Mouse (Mus musculus): Measurements from ENCODE around the gene Ccdc88b.

Ccdc88b gene

DNA sequence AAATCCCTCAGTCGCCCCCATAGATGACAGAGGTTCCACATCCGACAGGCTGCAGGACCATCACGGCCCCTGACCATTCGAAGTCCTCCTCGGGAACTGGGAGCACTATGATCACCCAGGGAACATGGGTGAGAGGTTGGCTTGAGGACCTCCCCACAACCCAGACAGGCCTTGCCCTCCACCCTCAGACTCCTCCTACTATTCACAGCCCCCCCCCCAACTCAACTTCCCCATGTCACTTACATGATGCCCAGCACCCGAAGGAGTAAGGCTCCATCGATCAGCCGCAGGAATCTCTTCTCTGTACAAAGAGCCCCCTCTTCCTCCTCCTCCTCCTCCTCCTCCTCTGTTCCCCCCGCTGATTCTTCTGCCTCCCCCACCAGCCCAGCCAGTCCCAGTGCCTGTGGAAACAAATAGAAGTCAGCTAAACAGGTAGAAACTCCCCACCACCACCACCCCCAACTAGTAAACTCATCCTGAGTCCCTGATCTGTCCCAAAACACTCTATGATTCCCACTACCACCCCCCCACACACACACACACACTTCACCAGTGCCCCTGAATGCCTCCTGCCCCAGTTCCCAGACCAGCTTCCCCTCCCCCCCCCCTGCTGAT lies 513 bp downstream of the Ccdc88b start:
- DNase-seq (ENCODE audit: low spot score in 2 of 2) = peak in 1 of 2 experiments; percentile 59

DNA sequence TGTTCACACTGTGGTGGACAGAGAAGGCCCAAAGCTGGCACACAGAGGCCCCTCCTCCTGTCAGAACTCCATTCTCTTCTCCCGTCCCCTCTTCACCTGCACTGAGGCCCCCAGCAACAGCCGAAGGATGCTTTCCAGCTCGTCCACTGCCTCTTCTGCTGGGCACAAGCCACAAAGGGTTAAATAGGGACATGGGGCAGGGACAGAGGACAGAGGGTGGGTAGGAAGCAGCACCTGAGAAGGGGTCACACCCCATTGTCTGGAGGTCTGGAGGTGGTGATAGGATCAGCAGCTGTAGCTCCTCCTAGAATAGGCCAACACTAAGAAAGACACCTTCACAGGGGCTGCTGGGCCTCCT lies 1.0 kb downstream of the Ccdc88b start:
- no peak for DNase-seq (ENCODE audit: low spot score in 2 of 2)

DNA sequence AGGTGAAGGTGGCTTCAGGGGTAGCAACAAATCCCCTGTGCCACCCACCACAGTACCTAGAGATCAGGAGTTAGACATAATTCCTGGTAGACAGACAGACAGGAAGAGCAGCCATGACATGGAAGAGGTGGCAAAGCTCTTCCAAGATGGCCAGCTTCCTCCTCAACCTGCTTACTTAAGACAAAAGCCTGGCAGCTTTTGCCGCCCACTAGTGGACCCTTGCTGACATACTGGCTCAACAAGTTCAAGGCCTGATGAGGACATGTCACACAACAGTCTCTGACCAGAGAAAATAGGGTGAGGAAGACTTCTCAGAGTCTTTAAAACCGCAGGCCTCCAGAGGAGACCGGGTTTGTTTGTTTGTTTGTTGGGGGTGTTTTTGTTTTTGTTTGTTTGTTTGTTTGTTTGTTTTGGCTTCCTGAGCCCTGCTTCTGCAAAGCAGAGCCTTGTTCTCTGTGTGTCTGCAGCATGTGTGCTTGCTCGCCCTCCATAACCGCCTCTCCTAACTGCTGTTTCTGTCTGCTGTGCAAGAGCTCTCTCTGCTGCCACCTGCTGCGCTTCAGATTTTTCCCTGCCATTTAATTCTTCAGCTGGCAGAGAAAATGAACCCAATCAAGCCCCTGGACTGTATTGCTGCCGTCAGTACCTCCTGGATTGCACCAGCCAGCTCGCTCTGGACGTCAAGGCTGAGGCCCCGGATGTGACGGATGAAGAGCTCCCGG lies 1.6 kb downstream of the Ccdc88b start:
- peak; percentile 56 to 76 for DNase-seq (ENCODE audit: low spot score in 2 of 2)

DNA sequence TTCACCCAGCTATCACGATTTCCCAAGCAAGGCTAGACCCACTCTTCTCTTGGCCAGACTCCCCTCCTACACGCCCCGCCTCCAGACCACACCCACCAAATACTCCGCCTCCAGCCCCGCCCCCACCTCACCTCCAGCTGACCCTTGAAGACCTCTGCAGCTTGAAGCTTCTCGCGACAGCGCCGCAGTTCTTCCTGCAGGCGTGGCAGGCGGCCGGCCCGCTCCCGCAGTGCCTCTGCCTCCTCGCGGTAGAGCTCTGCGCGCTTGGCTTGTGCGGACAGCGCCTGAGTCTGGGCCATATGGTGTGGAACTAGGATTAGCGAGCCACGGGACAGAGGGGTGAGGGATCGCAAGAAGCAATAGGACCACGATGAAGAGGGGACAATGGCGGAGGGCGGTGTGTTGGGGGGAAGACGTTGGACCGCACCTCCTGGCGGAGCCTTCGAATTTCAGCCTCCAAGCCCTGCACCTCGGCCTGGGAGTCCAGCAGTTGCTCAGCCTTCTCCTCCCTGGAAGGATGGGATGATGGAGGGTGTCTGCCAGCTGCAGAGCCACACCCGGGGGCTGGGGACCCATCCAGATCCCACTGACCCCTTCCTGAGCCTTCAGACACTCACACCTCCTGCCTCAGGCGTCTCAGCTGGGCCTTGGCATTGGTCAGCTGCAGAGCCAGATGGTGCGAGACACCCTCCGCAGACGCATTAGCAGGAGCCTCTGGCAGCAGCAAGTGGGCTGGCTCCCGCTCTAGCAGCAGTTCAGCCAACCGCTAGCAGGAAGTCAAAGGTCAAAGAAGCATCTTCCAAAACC lies 2.6 kb downstream of the Ccdc88b start:
- DNase-seq (ENCODE audit: low spot score in 2 of 2) = no peak

DNA sequence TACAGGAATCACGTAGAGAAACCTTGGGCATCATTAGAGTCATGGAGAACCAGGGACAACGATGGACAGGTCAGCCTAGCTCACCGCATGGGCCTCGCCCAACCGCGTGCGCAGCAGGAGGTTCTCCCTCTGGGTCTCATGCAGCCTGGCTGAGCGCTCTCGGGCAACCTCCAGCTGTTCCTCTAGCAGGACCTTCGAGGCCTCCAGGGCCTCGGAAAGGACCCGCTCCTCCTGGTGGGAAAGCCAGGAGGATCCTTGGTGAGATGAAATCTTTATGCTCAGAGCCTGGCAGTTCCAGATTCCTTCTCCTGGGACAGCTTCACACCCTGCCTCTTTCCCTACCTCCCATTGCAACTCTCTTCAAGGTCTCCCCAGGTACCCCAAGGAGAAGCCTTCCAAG lies 3.4 kb downstream of the Ccdc88b start:
- DNase-seq (ENCODE audit: low spot score in 2 of 2) = no peak

DNA sequence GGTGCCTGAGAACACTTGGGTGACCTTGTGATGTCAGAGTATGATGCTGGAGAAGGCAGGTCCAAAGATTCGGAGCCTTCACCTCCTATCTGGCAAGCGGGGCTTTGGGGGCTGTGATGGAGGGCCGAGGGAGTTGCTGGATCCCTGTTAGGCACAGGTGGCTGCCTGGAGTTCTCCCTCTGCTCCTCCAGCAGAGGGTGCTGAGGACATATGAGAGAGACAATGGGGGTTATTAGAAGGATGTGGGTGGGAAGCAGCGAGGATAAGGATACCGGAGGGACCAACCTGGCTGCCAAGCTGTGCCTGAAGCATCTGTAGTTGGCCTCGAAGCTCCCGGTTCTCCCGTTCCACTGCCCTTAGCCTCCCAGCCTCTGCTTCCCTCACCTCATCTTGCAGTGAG lies 4.1 kb downstream of the Ccdc88b start:
- DNase-seq (ENCODE audit: low spot score in 2 of 2) = no peak

DNA sequence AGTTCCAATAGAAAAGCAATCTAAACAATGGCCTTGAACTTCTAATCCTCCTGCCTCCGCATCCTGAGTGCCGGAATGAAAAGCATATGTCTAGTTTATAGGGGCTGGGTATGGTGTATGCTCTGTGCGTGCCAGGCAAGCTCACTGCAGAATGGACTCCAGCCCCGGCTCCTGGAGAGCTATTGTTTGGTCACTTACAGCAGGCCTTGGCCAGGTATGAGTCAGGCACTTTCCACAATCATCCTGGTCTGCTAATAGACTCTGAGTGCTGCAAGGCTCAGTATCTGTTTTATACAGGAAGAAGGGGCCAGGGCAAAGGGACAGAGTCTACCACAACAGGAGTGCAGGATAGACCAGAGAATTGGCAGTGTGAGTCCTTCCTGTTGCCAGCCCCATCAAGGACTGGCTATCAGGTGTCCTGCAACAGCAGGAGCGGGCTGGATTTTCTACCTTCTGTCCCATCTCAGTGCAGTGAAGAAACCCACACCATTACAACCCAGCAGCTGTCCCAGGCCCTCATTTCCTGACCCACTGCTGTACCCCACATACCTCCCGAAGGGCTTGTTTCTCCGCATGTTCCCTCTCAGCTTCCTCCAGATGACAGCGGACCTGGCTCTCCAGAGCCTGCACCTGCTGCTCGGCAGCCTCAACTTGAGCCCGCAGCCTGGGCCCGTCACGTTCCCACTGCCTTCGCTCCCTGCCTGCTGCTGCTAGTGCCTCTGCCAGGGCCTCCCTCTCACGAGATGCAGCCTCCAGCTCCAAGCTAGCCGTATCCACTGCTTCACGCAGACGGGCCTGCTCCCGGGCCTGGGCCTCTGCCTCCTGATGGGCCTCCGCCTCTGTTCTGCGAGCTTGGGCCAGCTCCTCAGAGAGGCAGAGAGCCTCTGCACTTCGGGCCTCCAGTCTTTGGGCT lies 5.4 kb downstream of the Ccdc88b start:
- no peak for DNase-seq (ENCODE audit: low spot score in 2 of 2)

DNA sequence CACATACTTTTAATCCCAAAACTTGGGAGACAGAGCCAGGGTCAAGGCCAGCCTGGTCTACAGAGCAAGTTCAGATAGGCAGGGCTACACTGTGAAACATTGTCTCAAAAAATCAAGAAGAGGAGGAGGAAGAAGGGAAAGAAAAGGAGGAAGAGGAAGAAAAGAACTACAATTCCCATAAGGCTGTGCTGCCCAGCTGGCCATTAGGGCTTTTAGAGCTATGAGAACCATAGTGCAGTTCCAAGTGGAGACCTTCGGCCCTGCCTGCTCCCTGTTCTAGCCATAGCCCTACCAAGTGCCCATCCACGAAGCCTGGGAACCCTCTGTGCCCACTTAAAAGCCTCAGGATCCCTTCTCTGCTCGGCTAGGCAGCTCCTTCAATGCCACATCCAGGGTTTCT lies 6.5 kb downstream of the Ccdc88b start:
- no peak for DNase-seq (ENCODE audit: low spot score in 2 of 2)

DNA sequence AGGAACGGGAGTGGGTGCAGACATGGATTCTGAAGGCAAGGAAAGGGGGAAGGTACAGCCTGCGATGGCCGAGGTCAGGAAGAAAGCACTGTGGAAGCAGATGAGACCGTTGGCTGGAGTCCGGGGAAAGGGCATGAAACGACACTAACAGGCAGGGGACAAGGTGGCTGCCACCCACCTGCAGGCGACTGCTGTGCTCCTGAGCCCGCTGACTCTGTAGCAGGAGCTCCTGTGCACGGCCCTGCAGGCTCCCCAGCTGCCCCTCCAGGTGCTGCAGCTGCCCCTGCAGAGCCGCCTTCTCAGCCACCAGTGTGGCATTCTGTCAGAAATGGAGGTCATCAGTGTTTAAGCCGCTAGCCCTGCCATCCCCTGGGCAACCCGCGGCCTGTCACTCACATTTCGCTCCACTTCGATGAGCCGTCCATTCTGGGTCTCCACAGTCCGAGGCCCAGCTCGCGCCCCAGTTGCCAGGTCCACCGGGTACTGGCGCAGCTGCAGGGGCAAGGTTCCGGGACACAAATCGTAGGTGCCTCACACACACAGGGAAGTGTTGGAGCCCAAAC lies 8.4 kb downstream of the Ccdc88b start:
- DNase-seq (ENCODE audit: low spot score in 2 of 2) = no peak

DNA sequence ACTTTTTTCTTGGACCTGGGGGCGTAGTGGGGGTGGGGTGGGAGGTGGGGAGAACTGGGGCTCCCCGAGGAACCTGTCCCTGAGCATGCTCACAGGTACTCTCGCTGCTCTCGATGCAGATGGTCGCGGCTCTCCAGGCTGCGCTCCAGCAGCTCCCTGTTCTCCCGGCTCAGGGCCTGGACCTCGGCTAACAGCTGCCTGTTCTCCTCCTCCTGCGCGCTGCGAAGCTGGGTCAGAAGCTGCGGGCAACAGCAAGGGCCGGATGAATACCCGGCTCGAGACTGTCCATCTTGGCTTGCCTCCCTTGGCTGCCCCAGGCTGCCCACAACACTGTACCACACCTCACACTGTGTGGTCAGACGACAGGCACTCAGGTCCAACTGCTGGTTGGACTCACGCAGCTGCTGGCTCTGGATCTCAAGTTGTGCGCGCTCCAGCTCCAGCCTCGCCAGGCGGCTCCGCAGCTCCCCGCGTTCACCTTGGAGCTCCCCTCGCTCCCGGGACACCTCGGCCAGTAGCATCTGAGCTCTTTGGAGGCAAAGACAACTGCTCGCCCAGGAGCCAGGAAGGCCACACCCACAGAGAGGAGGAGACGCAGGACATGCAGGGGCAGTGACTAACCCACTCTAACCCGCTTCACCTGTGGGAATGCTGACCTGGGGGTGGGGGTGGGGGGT lies 10.0 kb downstream of the Ccdc88b start:
- DNase-seq (ENCODE audit: low spot score in 2 of 2) = no peak

DNA sequence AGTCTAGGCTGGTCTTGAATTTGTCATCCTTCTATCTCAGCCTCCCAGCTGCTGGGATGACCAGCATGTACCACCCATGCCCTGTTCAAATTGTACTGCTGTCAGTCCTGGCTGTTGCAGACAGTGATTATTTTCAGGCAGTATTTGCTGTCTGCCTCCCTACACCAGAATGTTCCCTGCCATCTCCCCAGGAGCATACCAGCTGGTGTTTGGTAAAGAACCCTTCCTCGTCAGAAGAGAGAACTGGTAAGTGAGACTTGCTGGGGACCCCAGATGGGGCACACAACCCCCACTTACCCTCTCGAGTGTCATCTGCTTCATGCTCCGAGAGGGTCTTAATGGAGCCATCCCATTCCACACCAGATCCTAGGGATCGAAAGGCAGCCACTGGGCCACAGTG lies 12.0 kb downstream of the Ccdc88b start:
- DNase-seq (ENCODE audit: low spot score in 2 of 2) = no peak

DNA sequence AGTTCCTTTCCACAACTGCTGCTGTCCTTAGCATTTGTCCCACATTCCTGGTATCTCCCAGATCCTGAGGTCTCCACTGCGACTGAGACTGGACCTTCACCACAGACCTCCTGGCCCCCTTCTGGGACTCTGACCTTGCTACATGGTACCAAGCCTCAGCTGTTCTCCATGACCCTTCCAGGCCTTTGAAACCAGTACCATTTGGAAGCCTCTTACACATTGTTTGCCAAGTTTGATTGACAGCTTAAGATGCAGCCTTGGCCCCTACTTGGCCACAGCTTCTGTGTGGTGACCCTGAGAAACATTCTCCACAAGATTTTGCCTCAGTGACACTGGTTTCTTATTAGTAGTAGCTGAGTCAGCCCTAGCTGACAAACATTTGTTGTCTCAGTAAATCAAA lies 15.7 kb downstream of the Ccdc88b start:
- DNase-seq (ENCODE audit: low spot score in 2 of 2) = no peak

DNA sequence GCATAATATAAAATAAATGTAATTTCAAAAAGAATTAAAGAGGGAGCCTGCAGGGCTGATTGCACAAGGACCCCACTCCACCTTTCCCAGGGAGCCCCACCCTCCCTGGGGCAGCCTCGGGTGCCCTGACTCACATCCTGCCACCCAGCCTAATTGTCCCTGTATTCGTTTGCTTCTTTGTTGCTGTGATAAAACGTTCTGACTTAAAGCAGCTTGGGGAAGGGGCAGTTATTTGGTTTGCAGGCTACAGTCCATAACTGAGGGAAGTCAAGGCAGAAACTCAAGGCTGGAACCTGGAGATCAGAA lies 16.8 kb downstream of the Ccdc88b start:
- no peak for DNase-seq (ENCODE audit: low spot score in 2 of 2)

DNA sequence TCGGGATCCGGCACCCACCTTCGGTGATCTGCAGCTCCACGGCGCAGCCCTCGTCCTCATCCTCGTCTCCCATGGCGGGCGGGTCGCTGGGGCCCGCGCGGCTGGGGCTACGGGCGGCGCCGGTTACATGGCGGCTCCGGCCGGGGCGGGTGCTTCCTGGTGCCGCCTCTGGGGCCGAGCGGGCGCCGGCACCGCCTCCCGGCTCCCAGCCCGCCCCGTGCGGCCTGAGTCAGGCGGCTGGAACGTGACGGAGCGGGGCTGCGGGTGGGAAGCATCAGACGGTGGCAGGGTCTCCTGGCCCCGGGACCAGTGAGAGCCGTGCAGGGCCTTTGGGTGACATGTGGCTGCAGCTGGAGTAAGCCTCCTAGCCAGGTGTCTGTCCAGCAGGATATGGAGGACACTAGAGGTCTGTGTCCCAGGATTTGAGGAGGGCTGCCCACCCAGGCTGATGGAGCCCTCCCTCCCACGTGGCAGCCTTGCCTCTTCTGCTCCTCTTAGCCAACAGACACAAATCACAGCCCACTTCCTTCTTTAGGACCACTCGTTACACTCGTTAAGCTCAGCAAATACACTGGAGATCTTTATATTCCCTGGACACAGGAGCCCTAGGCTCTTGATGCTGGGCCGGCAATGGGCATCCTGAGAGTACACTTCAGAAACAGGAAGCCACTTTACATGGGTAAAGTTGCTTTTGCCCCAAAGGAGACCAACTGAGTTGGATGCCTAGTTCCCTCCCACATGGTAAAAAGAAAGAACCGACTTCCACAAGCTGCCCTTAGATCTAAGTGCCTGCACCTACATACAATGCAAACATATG lies 17.3 kb downstream of the Ccdc88b start, which contains the start of gene Rps6ka4:
Rps6ka4 (minus strand) TSS at position 162 of the 817 bp plus-strand sequence.
- DNase-seq (ENCODE audit: low spot score in 2 of 2) = peak; percentile 55 to 83

DNA sequence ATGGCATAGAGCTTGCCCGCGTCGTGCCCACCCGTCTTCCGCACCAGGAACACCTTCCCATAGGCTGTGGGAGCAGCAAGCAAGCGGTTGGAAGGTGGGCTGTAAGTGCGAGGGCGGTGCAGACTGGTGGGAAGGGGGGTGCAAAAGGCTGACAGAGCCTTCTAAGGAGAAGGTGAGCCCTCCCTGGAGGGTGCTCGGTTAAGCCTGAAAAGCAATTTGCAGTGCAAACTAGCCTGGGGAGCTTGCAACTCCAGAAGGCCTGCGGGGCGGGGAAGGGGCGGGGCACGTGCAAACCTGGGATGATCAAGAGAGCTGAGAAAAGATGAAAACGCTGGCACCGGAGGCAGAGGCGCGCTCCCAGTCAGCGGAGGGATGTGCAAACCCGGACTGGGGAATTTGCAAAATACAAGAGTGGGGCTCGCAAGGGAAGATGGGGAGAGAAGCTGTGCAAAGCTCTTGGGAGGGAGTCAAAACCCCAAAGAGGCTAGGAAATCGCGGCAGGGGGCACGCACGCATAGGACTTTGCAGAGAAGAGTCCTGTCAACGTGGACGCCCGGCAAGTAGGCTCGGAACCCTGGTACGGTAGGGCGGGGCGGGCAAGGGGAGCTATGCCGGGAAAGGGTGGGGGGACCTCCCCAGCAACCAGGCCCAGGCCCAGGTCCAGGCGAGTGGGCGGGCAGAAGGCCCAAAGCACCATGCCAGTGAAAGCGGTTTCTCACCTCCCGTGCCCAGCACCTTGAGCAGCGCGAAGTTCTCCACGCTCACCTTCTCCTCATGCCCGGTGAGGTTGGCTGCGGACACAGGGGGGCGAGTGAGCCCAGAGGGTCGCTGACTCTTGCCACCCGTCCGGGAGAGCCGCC lies 18.2 kb downstream of the Ccdc88b start:
- DNase-seq (ENCODE audit: low spot score in 2 of 2) = no peak

DNA sequence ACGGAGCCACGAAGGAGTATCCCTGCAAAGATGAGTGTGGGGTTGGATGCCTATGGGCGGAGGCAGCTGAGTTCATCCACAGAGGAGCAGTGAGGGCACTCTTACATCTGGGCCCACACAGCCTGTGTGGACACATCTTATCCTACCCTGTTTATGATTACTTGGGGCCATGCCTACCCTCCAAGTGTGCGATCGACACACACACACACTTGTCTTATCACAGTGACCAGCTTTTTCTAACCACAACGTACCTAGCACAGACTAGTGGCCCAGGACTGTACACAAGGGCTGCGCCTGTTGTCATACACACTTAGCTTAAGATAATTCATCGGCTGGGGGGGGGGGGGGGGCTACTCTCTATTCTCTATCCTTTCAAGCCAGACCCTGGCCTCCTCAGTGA lies 25.6 kb downstream of the Ccdc88b start:
- no peak for DNase-seq (ENCODE audit: low spot score in 2 of 2)

DNA sequence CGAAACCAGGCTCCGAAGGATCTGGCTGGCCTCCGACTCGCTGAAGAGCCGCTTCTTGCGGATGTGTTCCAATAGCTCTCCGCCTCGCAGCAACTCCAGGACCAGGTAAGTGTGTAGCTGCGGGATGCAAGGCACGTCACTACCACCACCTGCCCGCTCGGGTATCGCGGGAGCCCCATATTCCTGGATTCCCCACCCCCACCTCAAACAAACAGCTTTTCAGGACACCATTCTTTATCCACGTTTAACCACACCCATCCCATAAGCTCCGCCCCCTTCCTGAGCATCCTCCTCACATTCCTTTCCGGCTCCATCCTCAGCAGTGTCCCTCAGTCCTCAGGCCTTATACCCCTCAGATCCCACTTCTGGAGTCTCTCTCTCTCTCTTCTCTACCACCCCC lies 26.7 kb downstream of the Ccdc88b start:
- DNase-seq (ENCODE audit: low spot score in 2 of 2) = no peak

DNA sequence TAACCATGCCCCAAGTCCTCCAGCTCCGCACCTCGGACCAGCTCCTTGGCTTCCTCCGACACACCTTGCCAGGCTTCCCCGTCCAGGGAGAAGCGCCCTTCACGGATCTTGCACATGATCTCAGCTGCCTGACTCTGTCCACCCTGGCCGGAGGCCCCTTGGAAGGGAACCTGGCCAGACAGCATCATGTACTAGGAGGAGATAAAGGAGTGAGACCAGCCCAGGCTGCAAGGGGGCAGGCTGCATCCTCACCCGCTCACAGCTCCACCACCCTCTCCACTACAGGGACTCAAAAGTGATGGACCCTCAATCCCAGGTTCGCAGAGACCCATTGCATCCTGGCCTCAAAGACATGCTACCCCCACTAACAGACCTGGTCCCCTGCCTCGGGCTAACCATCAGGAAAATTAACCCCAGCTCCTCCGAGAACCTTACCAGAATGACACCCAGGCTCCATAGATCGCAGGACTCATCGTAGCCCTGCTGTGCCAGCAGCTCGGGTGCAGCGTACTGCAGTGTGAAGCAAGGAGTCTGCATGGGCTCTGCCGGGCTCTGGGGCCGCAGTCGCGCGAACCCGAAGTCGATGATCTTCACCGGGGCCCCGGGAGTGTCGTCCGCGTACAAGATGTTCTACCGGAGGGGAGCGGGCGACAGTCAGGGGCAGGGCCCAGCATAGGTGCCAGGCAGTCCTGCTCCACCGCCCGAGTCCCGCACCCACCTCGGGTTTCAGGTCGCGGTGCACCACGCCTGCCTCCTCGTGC lies 27.3 kb downstream of the Ccdc88b start:
- no peak for DNase-seq (ENCODE audit: low spot score in 2 of 2)

Measured in spleen, postnatal 4 days (tissue).